Mouse (Mus musculus): ENCODE results near the gene Pxn. TPM values are rescaled to one million over a fixed set of nuclear protein-coding genes. Genes with fewer than 3 reads are reported as not detected.

Pxn gene
- polyA plus RNA-seq, 1 experiment, result 136 TPM

DNA sequence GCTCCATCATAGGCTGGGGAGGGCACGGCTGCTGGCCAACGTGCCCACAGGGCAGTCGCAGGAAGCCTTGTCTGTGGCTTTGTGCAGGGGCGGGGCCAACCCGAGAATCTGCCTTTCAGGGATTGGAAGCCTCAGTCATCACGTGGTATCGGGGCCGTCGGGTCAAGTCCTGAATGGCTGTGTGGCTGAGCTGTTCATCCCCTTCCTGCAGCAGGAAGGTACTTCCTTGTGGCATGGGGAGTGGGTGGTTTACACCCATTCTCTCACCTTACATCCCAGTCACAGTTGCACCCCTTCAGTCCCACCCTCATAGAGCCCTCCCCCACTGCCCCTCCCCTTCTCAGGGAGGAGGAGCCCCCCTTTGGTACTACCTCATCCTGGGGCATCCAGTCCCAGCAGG, 75.2 kb downstream of the Pxn start:
- Histone ChIP-seq H3K36me3 (ENCODE audit: control insufficient read depth, insufficient read depth, low read length) (peaks cover 82% of the 10 kb centered on the region), H3K4me3 (ENCODE audit: low read depth, low read length) (no peak overlapping the region), H3K4me1 (ENCODE audit: control insufficient read depth, insufficient read depth, insufficient read length, low read length) (no peaks in the 10 kb centered on the region), H3K27ac (ENCODE audit: insufficient read depth, low read depth, low read length) (no peak overlapping the region), H3K27me3 (ENCODE audit: control insufficient read depth, insufficient read depth, low read length) (no peaks in the 10 kb centered on the region)
- TF ChIP-seq CTCF (IDR thresholded peaks at IDR 0.05; ENCODE audit: extremely low read depth, insufficient read length, insufficient replicate concordance, low read depth, low read length) (no peak), POLR2A (IDR thresholded peaks at IDR 0.05; ENCODE audit: low read depth, low read length) (no peak)
- 96% methylated on average over 9 of the region's 9 CpGs for WGBS

DNA sequence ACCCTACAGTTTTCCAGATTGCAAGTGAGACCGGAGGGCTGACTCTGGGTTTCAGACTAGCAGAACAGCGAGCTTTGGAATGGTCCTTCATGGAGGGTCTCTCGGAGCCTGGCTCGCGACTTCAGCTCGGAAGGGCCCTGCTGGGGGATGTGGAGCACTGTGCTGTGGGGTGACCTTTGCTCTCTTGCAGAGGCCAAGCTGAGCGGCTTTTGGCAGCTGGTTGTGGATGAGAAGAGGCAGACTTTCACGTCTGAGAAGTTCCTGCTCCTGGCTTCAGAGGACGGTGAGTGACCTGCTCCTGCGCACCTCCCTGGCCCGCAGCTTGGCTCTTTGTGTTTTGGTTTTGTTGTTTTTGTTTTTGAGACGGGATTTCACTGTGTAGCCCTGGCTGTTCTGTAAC, 79.1 kb downstream of the Pxn start:
- WGBS, result 76% methylated on average over 12 of the region's 12 CpGs
- Histone ChIP-seq H3K4me1 (ENCODE audit: control insufficient read depth, insufficient read depth, insufficient read length, low read length) (no peaks in the 10 kb centered on the region), H3K4me3 (ENCODE audit: low read depth, low read length) (no peak overlapping the region), H3K27me3 (ENCODE audit: control insufficient read depth, insufficient read depth, low read length) (no peaks in the 10 kb centered on the region), H3K36me3 (ENCODE audit: control insufficient read depth, insufficient read depth, low read length) (peaks cover 75% of the 10 kb centered on the region), H3K27ac (ENCODE audit: insufficient read depth, low read depth, low read length) (no peak overlapping the region)
- TF ChIP-seq POLR2A (IDR thresholded peaks at IDR 0.05; ENCODE audit: low read depth, low read length) (no peak), CTCF (IDR thresholded peaks at IDR 0.05; ENCODE audit: extremely low read depth, insufficient read length, insufficient replicate concordance, low read depth, low read length) (no peak)

GRCm38 (mm10) chr5:115586166-115586565, 79.7 kb downstream of the Pxn start:
- H3K27ac ChIP-seq (ENCODE audit: insufficient read depth, low read depth, low read length), result no peak overlapping the region
- TF ChIP-seq CTCF (IDR thresholded peaks at IDR 0.05; ENCODE audit: extremely low read depth, insufficient read length, insufficient replicate concordance, low read depth, low read length) (no peak), POLR2A (IDR thresholded peaks at IDR 0.05; ENCODE audit: low read depth, low read length) (no peak)
- H3K4me3 ChIP-seq (ENCODE audit: low read depth, low read length), result no peak overlapping the region
- peaks cover 75% of the 10 kb centered on the region for H3K36me3 ChIP-seq (ENCODE audit: control insufficient read depth, insufficient read depth, low read length)
- WGBS, result 96% methylated on average over 15 of the region's 15 CpGs
- no peaks in the 10 kb centered on the region for H3K27me3 ChIP-seq (ENCODE audit: control insufficient read depth, insufficient read depth, low read length)
- H3K4me1 ChIP-seq (ENCODE audit: control insufficient read depth, insufficient read depth, insufficient read length, low read length), result no peaks in the 10 kb centered on the region

GRCm38 (mm10) chr5:115586780-115587179, 80.3 kb downstream of the Pxn start:
- no peak for TF ChIP-seq POLR2A (IDR thresholded peaks at IDR 0.05; ENCODE audit: low read depth, low read length)
- no peak for TF ChIP-seq CTCF (IDR thresholded peaks at IDR 0.05; ENCODE audit: extremely low read depth, insufficient read length, insufficient replicate concordance, low read depth, low read length)
- Histone ChIP-seq H3K27me3 (ENCODE audit: control insufficient read depth, insufficient read depth, low read length) (no peaks in the 10 kb centered on the region), H3K4me1 (ENCODE audit: control insufficient read depth, insufficient read depth, insufficient read length, low read length) (no peaks in the 10 kb centered on the region), H3K36me3 (ENCODE audit: control insufficient read depth, insufficient read depth, low read length) (peaks cover 73% of the 10 kb centered on the region), H3K27ac (ENCODE audit: insufficient read depth, low read depth, low read length) (no peak overlapping the region), H3K4me3 (ENCODE audit: low read depth, low read length) (no peak overlapping the region)
- WGBS, result 89% methylated on average over 2 of the region's 2 CpGs

DNA sequence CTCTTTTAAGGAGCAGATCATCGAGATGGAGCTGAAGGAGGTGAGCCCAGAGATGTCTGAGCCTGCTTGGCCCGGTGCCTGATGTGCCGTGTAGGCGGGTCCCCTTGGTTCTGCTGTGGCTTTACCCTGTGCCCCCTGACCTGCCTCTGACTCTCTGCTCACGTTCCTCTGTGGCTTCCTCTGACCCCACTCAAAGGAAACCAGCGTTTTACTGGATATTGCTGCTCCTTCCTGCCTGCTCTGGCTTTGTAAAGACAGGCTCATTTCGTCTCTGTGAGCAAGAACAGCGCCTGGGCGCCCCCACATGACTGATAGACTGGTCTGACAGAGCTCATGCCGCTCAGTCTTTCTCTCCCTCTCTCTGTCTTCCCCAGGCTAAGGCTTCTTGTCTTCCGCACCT, 84.6 kb downstream of the Pxn start:
- WGBS, result 79% methylated on average over 11 of the region's 11 CpGs
- peaks cover 76% of the 10 kb centered on the region for H3K36me3 ChIP-seq (ENCODE audit: control insufficient read depth, insufficient read depth, low read length)
- H3K27ac ChIP-seq (ENCODE audit: insufficient read depth, low read depth, low read length), result no peak overlapping the region
- H3K4me1 ChIP-seq (ENCODE audit: control insufficient read depth, insufficient read depth, insufficient read length, low read length), result no peaks in the 10 kb centered on the region
- H3K4me3 ChIP-seq (ENCODE audit: low read depth, low read length), result no peak overlapping the region
- TF ChIP-seq CTCF (IDR thresholded peaks at IDR 0.05; ENCODE audit: extremely low read depth, insufficient read length, insufficient replicate concordance, low read depth, low read length) (no peak), POLR2A (IDR thresholded peaks at IDR 0.05; ENCODE audit: low read depth, low read length) (no peak)
- no peaks in the 10 kb centered on the region for H3K27me3 ChIP-seq (ENCODE audit: control insufficient read depth, insufficient read depth, low read length)

GRCm38 (mm10) chr5:115591506-115591905, 85.0 kb downstream of the Pxn start:
- TF ChIP-seq CTCF (IDR thresholded peaks at IDR 0.05; ENCODE audit: extremely low read depth, insufficient read length, insufficient replicate concordance, low read depth, low read length), result no peak
- TF ChIP-seq POLR2A (IDR thresholded peaks at IDR 0.05; ENCODE audit: low read depth, low read length), result no peak
- H3K27me3 ChIP-seq (ENCODE audit: control insufficient read depth, insufficient read depth, low read length), result no peaks in the 10 kb centered on the region
- H3K27ac ChIP-seq (ENCODE audit: insufficient read depth, low read depth, low read length), result no peak overlapping the region
- peaks cover 78% of the 10 kb centered on the region for H3K36me3 ChIP-seq (ENCODE audit: control insufficient read depth, insufficient read depth, low read length)
- no peaks in the 10 kb centered on the region for H3K4me1 ChIP-seq (ENCODE audit: control insufficient read depth, insufficient read depth, insufficient read length, low read length)
- no peak overlapping the region for H3K4me3 ChIP-seq (ENCODE audit: low read depth, low read length)
- WGBS, result 63% methylated on average over 2 of the region's 2 CpGs

DNA sequence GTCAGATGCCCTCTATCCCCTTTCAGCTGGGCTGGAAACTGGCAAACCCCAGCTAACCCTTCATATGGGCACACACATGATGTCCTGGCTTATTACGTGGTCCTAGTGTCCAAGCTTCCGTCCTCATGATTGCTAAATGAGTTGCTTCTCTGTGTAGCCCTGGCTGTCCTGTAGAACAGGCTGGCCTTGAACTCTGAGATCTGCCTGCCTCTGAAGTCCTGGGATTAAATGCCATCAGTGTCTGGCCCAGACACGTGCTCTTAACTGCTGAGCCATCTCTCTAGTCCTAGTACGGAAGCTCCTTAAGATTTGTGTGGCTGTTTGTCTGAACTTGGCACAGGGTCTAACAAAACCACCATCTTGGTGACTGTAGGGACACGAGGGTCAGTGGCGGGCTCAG, 97.1 kb downstream of the Pxn start:
- peaks cover 72% of the 10 kb centered on the region for H3K36me3 ChIP-seq (ENCODE audit: control insufficient read depth, insufficient read depth, low read length)
- 92% methylated on average over 6 of the region's 6 CpGs for WGBS

More for the DNA sequence above, 97.1 kb downstream of the Pxn start:
- no peak overlapping the region for H3K27ac ChIP-seq (ENCODE audit: insufficient read depth, low read depth, low read length)
- no peak overlapping the region for H3K4me3 ChIP-seq (ENCODE audit: low read depth, low read length)
- H3K4me1 ChIP-seq (ENCODE audit: control insufficient read depth, insufficient read depth, insufficient read length, low read length), result no peaks in the 10 kb centered on the region
- TF ChIP-seq POLR2A (IDR thresholded peaks at IDR 0.05; ENCODE audit: low read depth, low read length) (no peak), CTCF (IDR thresholded peaks at IDR 0.05; ENCODE audit: extremely low read depth, insufficient read length, insufficient replicate concordance, low read depth, low read length) (no peak)
- no peaks in the 10 kb centered on the region for H3K27me3 ChIP-seq (ENCODE audit: control insufficient read depth, insufficient read depth, low read length)

Other genes with a start within 250 kb of the Pxn start
- gene Rnf10, start 233.8 kb upstream of the Pxn start, polyA plus RNA-seq (2012; rRNA removed), result 80.5 and 148 TPM in 2 replicates
- gene Coq5, start 227.0 kb upstream of the Pxn start, polyA plus RNA-seq (2012; rRNA removed), result 4.8 and 6.6 TPM in 2 replicates
- gene Dynll1, start 205.7 kb upstream of the Pxn start, polyA plus RNA-seq (2012; rRNA removed), result 54.5 and 78.1 TPM in 2 replicates
- gene Srsf9, start 179.5 kb upstream of the Pxn start, polyA plus RNA-seq (2012; rRNA removed), result 16.9 and 38.0 TPM in 2 replicates
- 3.3 and 6.0 TPM in 2 replicates for gene Gatc, start 165.5 kb upstream of the Pxn start, polyA plus RNA-seq (2012; rRNA removed)
- 3.2 and 5.9 TPM in 2 replicates for gene Triap1, start 165.5 kb upstream of the Pxn start, polyA plus RNA-seq (2012; rRNA removed)
- 6,016 and 7,190 TPM in 2 replicates for gene Cox6a1, start 157.7 kb upstream of the Pxn start, polyA plus RNA-seq (2012; rRNA removed)
- gene Msi1, start 77.1 kb upstream of the Pxn start, polyA plus RNA-seq (2012; rRNA removed), result 4.6 and 9.0 TPM in 2 replicates
- 5.2 and 2,024 TPM in 2 replicates for gene Pla2g1b, start 40.4 kb upstream of the Pxn start, polyA plus RNA-seq (2012; rRNA removed)
- gene Sirt4, start 22.0 kb upstream of the Pxn start, polyA plus RNA-seq (2012; rRNA removed), result 9.9 and 13.6 TPM in 2 replicates
- gene Rplp0, start 52.8 kb downstream of the Pxn start, polyA plus RNA-seq (2012; rRNA removed), result 1,193 and 2,017 TPM in 2 replicates
- 26.4 and 30.7 TPM in 2 replicates for gene Gcn1l1, start 58.6 kb downstream of the Pxn start, polyA plus RNA-seq (2012; rRNA removed)
- 28.4 and 50.8 TPM in 2 replicates for gene Rab35, start 125.2 kb downstream of the Pxn start, polyA plus RNA-seq (2012; rRNA removed)
- gene Bicdl1, start 224.9 kb downstream of the Pxn start, polyA plus RNA-seq (2012; rRNA removed), result 8.4 and 15.5 TPM in 2 replicates